In the genomic region with DNA sequence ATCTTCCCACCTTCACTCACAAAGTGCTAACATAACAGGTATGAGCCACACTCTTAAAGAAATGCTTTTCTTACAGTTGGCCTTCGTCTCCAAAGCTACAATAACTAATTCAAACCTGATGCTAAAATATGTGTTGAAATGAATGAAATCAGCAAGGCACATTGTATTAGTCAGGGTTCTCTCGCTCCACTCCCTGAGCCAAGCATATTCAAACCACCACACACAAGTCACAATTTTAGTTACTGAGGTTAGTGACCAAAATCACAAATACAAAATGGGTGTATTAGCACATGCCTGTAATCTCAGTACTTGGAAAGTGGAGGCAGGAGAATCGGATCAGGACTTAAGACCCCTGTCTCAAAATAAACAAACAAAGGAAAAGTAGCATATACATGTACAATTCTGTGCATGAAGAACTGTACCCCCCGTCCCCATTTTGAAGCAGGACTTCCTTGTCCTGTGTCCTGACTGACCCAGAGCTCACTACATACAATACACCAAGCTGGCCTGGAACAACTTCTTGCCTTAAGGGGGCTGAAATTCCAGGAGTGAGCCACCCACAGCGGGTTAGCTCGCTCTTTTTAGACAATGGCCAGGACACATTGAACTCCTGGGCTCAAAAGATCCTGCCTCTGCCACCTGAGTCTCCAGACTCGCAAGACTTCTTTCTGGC, we compare ENCODE assay signal across 8 mouse cellular contexts. TPM values are rescaled to one million over a fixed set of nuclear protein-coding genes. Genes with fewer than 3 reads are reported as not detected.
DNase-seq lines count a peak whose midpoint lies in the region; ATAC-seq and TF ChIP-seq lines count a peak whose summit lies in the region.

No protein-coding gene starts in this region.

- TF ChIP-seq CTCF in liver, adult 2 months (IDR thresholded peaks at IDR 0.05; ENCODE audit: low read depth, low read length): no peak
- TF ChIP-seq CTCF in bone marrow macrophage, adult 2 months (IDR thresholded peaks at IDR 0.05; ENCODE audit: low read depth, low read length): no peak

- 8% methylated on average over 7 of the region's 7 CpGs for WGBS in liver, adult 2 months
- WGBS in hindbrain, embryonic 12.5 days: 33% methylated on average over 7 of the region's 7 CpGs
- 26% methylated on average over 7 of the region's 7 CpGs for WGBS in midbrain, embryonic 13.5 days

- peak; percentile 58 for DNase-seq in liver, adult 2 months (ENCODE audit: extremely low read depth, low read depth, low spot score)
- DNase-seq in liver: no peak
- no peak for DNase-seq in gastrocnemius, adult 18-20 months (ENCODE audit: low spot score)
- DNase-seq in spleen, postnatal 14 days (ENCODE audit: low spot score in 2 of 2): no peak
- no peak for DNase-seq in cerebellum, adult 18-20 months

- peaks cover 20% of the 10 kb centered on the region for H3K36me3 ChIP-seq in liver, adult 2 months (ENCODE audit: control insufficient read depth, insufficient read depth, low read length)
- peaks cover 18% of the 10 kb centered on the region for H3K36me3 ChIP-seq in hindbrain, embryonic 12.5 days
- H3K36me3 ChIP-seq in midbrain, embryonic 13.5 days: peaks cover 23% of the 10 kb centered on the region

- H3K27ac ChIP-seq in liver, adult 2 months (replicated peaks; ENCODE audit: insufficient read depth, low read depth, low read length): peak overlapping the region; percentile 89
- peak overlapping the region; percentile 61 for H3K27ac ChIP-seq in bone marrow macrophage, adult 2 months (ENCODE audit: insufficient read depth, low read depth, low read length)
- peak overlapping the region; percentile 87 for H3K27ac ChIP-seq in hindbrain, embryonic 12.5 days
- H3K27ac ChIP-seq in midbrain, embryonic 13.5 days: peak overlapping the region; percentile 92

- TF ChIP-seq POLR2A in liver, adult 2 months (IDR thresholded peaks at IDR 0.05; ENCODE audit: extremely low read depth, insufficient read depth, low read length): no peak
- TF ChIP-seq POLR2A in bone marrow macrophage, adult 2 months (IDR thresholded peaks at IDR 0.05; ENCODE audit: borderline replicate concordance, low read depth, low read length): no peak

- H3K9ac ChIP-seq in liver, adult 2 months (ENCODE audit: low read depth, low read length): peak overlapping the region; percentile 99
- H3K9ac ChIP-seq in hindbrain, embryonic 12.5 days: peak overlapping the region; percentile 94
- peak overlapping the region; percentile 94 for H3K9ac ChIP-seq in midbrain, embryonic 13.5 days (replicated peaks)

- H3K79me2 ChIP-seq in liver, adult 2 months (ENCODE audit: control insufficient read depth, insufficient read depth, low read length): peaks cover 25% of the 10 kb centered on the region; the same call in 1 of the 2 replicates

- H3K27me3 ChIP-seq in liver, adult 2 months (ENCODE audit: control insufficient read depth, insufficient read depth, low read length): no peaks in the 10 kb centered on the region
- H3K27me3 ChIP-seq in hindbrain, embryonic 12.5 days: no peaks in the 10 kb centered on the region
- no peaks in the 10 kb centered on the region for H3K27me3 ChIP-seq in midbrain, embryonic 13.5 days

- peaks cover 21% of the 10 kb centered on the region for H3K4me1 ChIP-seq in liver, adult 2 months (ENCODE audit: control insufficient read depth, insufficient read depth, low read length)
- peaks cover 21% of the 10 kb centered on the region for H3K4me1 ChIP-seq in bone marrow macrophage, adult 2 months (ENCODE audit: control insufficient read depth, insufficient read depth, low read length)
- peaks cover 14% of the 10 kb centered on the region for H3K4me1 ChIP-seq in hindbrain, embryonic 12.5 days
- H3K4me1 ChIP-seq in midbrain, embryonic 13.5 days (replicated peaks): peaks cover 28% of the 10 kb centered on the region

- peak; percentile 30 for ATAC-seq in hindbrain, embryonic 12.5 days (ENCODE audit: low FRiP score)
- peak; percentile 5; the same call in 1 of the 2 replicates for ATAC-seq in midbrain, embryonic 13.5 days

- no peaks in the 10 kb centered on the region for H3K9me3 ChIP-seq in hindbrain, embryonic 12.5 days (replicated peaks)
- no peaks in the 10 kb centered on the region for H3K9me3 ChIP-seq in midbrain, embryonic 13.5 days

- peak overlapping the region; percentile 83 for H3K4me3 ChIP-seq in liver, adult 2 months (ENCODE audit: insufficient read depth, low read depth, low read length)
- H3K4me3 ChIP-seq in bone marrow macrophage, adult 2 months (ENCODE audit: insufficient read depth, low read length): peak overlapping the region; percentile 85
- H3K4me3 ChIP-seq in hindbrain, embryonic 12.5 days: peak overlapping the region; percentile 74
- peak overlapping the region; percentile 71 for H3K4me3 ChIP-seq in midbrain, embryonic 13.5 days (replicated peaks)

- H3K4me2 ChIP-seq in hindbrain, embryonic 12.5 days (replicated peaks): peak overlapping the region; percentile 84
- peak overlapping the region; percentile 71 for H3K4me2 ChIP-seq in midbrain, embryonic 13.5 days (replicated peaks)

RNA-seq across cellular contexts. Expression of gene Ndufs3, which starts 12.1 kb away (rescaled TPM):
- total RNA-seq in liver, adult 2 months (2014; rRNA removed): 191 and 201 TPM in 2 replicates
- 199 and 205 TPM in 2 replicates for polyA plus RNA-seq in liver, adult 2 months (2012; rRNA removed)
- polyA plus RNA-seq in bone marrow macrophage, adult 2 months (2012; ENCODE audit: insufficient read depth, insufficient read length, missing spikeins): 84.0 and 102 TPM in 2 replicates
- 182 and 188 TPM in 2 replicates for polyA plus RNA-seq in hindbrain, embryonic 12.5 days (2016; fragmentation: Nextera tagmentation; extraction: Ambion mirVana)
- 210 TPM in 2 replicates for polyA plus RNA-seq in midbrain, embryonic 13.5 days (2015; fragmentation: Nextera tagmentation; extraction: Ambion mirVana)
- 100 to 1,000 TPM; 489 to 535 TPM for total RNA-seq in gastrocnemius, adult 18-20 months (2021)

RNA-seq across cellular contexts. Expression of gene Kbtbd4, which starts 12.2 kb away (rescaled TPM):
- 9.0 and 9.3 TPM in 2 replicates for total RNA-seq in liver, adult 2 months (2014; rRNA removed)
- polyA plus RNA-seq in liver, adult 2 months (2012; rRNA removed): 12.7 and 13.5 TPM in 2 replicates
- 16.7 and 24.8 TPM in 2 replicates for polyA plus RNA-seq in bone marrow macrophage, adult 2 months (2012; ENCODE audit: insufficient read depth, insufficient read length, missing spikeins)
- 49.8 and 56.6 TPM in 2 replicates for polyA plus RNA-seq in hindbrain, embryonic 12.5 days (2016; fragmentation: Nextera tagmentation; extraction: Ambion mirVana)
- 63.1 and 64.2 TPM in 2 replicates for polyA plus RNA-seq in midbrain, embryonic 13.5 days (2015; fragmentation: Nextera tagmentation; extraction: Ambion mirVana)
- 10 to 100 TPM; 17.8 to 19.2 TPM for total RNA-seq in gastrocnemius, adult 18-20 months (2021)

RNA-seq across cellular contexts. Expression of gene Celf1, which starts 23.5 kb away (rescaled TPM):
- total RNA-seq in liver, adult 2 months (2014; rRNA removed): 39.5 and 46.2 TPM in 2 replicates
- polyA plus RNA-seq in liver, adult 2 months (2012; rRNA removed): 30.5 and 32.9 TPM in 2 replicates
- polyA plus RNA-seq in bone marrow macrophage, adult 2 months (2012; ENCODE audit: insufficient read depth, insufficient read length, missing spikeins): 48.6 and 59.9 TPM in 2 replicates
- polyA plus RNA-seq in hindbrain, embryonic 12.5 days (2016; fragmentation: Nextera tagmentation; extraction: Ambion mirVana): 146 and 151 TPM in 2 replicates
- 137 and 140 TPM in 2 replicates for polyA plus RNA-seq in midbrain, embryonic 13.5 days (2015; fragmentation: Nextera tagmentation; extraction: Ambion mirVana)
- 10 to 100 TPM; 50.3 to 63.6 TPM for total RNA-seq in gastrocnemius, adult 18-20 months (2021)

RNA-seq across cellular contexts. Expression of gene C1qtnf4, which starts 31.0 kb away (rescaled TPM):
- 0.18 and 0.67 TPM in 2 replicates for total RNA-seq in liver, adult 2 months (2014; rRNA removed)
- polyA plus RNA-seq in liver, adult 2 months (2012; rRNA removed): 1.1 and 1.4 TPM in 2 replicates
- polyA plus RNA-seq in bone marrow macrophage, adult 2 months (2012; ENCODE audit: insufficient read depth, insufficient read length, missing spikeins): not detected in 2 replicates
- 55.5 and 58.3 TPM in 2 replicates for polyA plus RNA-seq in hindbrain, embryonic 12.5 days (2016; fragmentation: Nextera tagmentation; extraction: Ambion mirVana)
- polyA plus RNA-seq in midbrain, embryonic 13.5 days (2015; fragmentation: Nextera tagmentation; extraction: Ambion mirVana): 18.1 and 27.3 TPM in 2 replicates
- 1 to 10 TPM; 6.5 to 9.7 TPM for total RNA-seq in gastrocnemius, adult 18-20 months (2021)
